Mouse (Mus musculus) lung, postnatal 0 days (tissue): Measurements from ENCODE around the gene Bcar3. TPM values are rescaled to one million over a fixed set of nuclear protein-coding genes. Genes with fewer than 3 reads are reported as not detected.
"Not testable (repeated sequence)": the region's sequence is repeated elsewhere in the genome, so short reads cannot be mapped to it uniquely, and the experiment has no call there.

Experiments used
- ATAC-seq: fragments of 200-750 bp; cut with Nextera tagmentation; 2 replicates; pipeline ENCODE4 v1.8.0; 2017; ENCODE audit warnings: moderate library complexity
- DNase-seq: peaks from one replicate; pipeline ENCODE4 v3.0.0-alpha.2; 2016; ENCODE audit warnings: low spot score
- H3K27ac ChIP-seq: fragments of 300-500 bp; sonication (generic); 2 replicates; pipeline ENCODE4 v1.5.1; 2014; ENCODE audit warnings: antibody characterized with exemption, mild to moderate bottlenecking, low read length, mixed read lengths
- H3K27me3 ChIP-seq: fragments of 300-500 bp; sonication (generic); replicated peaks from 2 replicates; pipeline ENCODE4 v1.6.1; 2014; ENCODE audit warnings: low read length, mixed read lengths; ENCODE audit not compliant: insufficient read depth
- H3K36me3 ChIP-seq: fragments of 300-500 bp; sonication (generic); 2 replicates; pipeline ENCODE4 v1.6.1; 2014; ENCODE audit warnings: low read length, mixed read lengths; ENCODE audit not compliant: insufficient read depth
- H3K4me1 ChIP-seq: fragments of 300-500 bp; sonication (generic); 2 replicates; pipeline ENCODE4 v1.6.1; 2014; ENCODE audit warnings: antibody characterized with exemption, low read depth, low read length, mixed read lengths; ENCODE audit not compliant: insufficient read depth
- H3K4me2 ChIP-seq: fragments of 300-500 bp; sonication (generic); replicated peaks from 2 replicates; pipeline ENCODE4 v1.6.1; 2014; ENCODE audit warnings: low read depth, mild to moderate bottlenecking, low read length, moderate library complexity, mixed read lengths
- H3K4me3 ChIP-seq: fragments of 300-500 bp; sonication (generic); 2 replicates; pipeline ENCODE4 v1.5.1; 2014; ENCODE audit warnings: low read depth, low read length
- H3K9ac ChIP-seq: fragments of 300-500 bp; sonication (generic); replicated peaks from 2 replicates; pipeline ENCODE4 v1.6.1; 2014; ENCODE audit warnings: low read depth, mild to moderate bottlenecking
- H3K9me3 ChIP-seq: fragments of 300-500 bp; sonication (generic); 2 replicates; pipeline ENCODE4 v1.6.1; 2016; ENCODE audit warnings: low read length, mixed read lengths
- CTCF ChIP-seq: IDR thresholded peaks from 2 replicates; pipeline ENCODE4 v1.5.1; 2016; ENCODE audit warnings: antibody characterized with exemption, mild to moderate bottlenecking
- EP300 ChIP-seq: IDR thresholded peaks from 2 replicates; pipeline ENCODE4 v1.6.1; 2016; ENCODE audit warnings: antibody characterized with exemption, mild to moderate bottlenecking, control low read depth
- WGBS: fragments of 180-500 bp; shearing (Covaris S2); extraction: QIAGEN DNeasy Blood & Tissue Kit; methylation state at CpG from one replicate; pipeline ENCODE4 v1.1.7; 2014; 5-methylcytosine and 5-hydroxymethylcytosine counted together
- polyA plus RNA-seq: library from polyadenylated mRNA; unstranded; fragments of >200 nt; fragmentation: Nextera tagmentation; extraction: Ambion mirVana; gene quantifications from 2 replicates; pipeline ENCODE4 v1.2.1, GENCODE M21; 2015

Gene Bcar3
- polyA plus RNA-seq, 1 experiment from 2014 or later = 38.3 TPM

- DNase-seq (no peak), ATAC-seq (no peak)
Observed at GRCm38 (mm10) chr3:122380776-122381175, 86.8 kb downstream of the Bcar3 start.

GRCm38 (mm10) chr3:122381591-122381990, 87.7 kb downstream of the Bcar3 start:
- H3K9ac ChIP-seq = no peak overlapping the region
- no peaks in the 10 kb centered on the region for H3K9me3 ChIP-seq
- WGBS = 82% methylated on average over 3 of the region's 3 CpGs
- H3K27me3 ChIP-seq = no peaks in the 10 kb centered on the region
- no peak overlapping the region for H3K4me2 ChIP-seq
- no peak for DNase-seq
- H3K4me1 ChIP-seq = no peaks in the 10 kb centered on the region
- no peaks in the 10 kb centered on the region for H3K36me3 ChIP-seq
- H3K4me3 ChIP-seq = no peak overlapping the region
- TF ChIP-seq CTCF = no peak
- TF ChIP-seq EP300 = no peak
- H3K27ac ChIP-seq = no peak overlapping the region
- ATAC-seq = no peak

More at GRCm38 (mm10) chr3:122380776-122381175, 86.8 kb downstream of the Bcar3 start:
- Histone ChIP-seq H3K27ac (no peak overlapping the region), H3K27me3 (no peaks in the 10 kb centered on the region), H3K4me2 (no peak overlapping the region), H3K4me3 (no peak overlapping the region), H3K9ac (no peak overlapping the region), H3K4me1 (no peaks in the 10 kb centered on the region), H3K36me3 (no peaks in the 10 kb centered on the region), H3K9me3 (no peaks in the 10 kb centered on the region)
- WGBS = 71% methylated on average over 5 of the region's 5 CpGs
- no peak for TF ChIP-seq CTCF
- no peak for TF ChIP-seq EP300

- no peak overlapping the region for H3K4me2 ChIP-seq
- H3K9ac ChIP-seq = no peak overlapping the region
- 91% methylated on average over 5 of the region's 5 CpGs for WGBS
- no peak overlapping the region for H3K27ac ChIP-seq
- H3K9me3 ChIP-seq = no peaks in the 10 kb centered on the region
- H3K4me3 ChIP-seq = no peak overlapping the region
- no peaks in the 10 kb centered on the region for H3K27me3 ChIP-seq
- H3K36me3 ChIP-seq = no peaks in the 10 kb centered on the region
- ATAC-seq = no peak
- H3K4me1 ChIP-seq = no peaks in the 10 kb centered on the region
- TF ChIP-seq EP300 (no peak), CTCF (no peak)
- DNase-seq = no peak
Observed at GRCm38 (mm10) chr3:122386444-122386843, 92.5 kb downstream of the Bcar3 start.

DNA sequence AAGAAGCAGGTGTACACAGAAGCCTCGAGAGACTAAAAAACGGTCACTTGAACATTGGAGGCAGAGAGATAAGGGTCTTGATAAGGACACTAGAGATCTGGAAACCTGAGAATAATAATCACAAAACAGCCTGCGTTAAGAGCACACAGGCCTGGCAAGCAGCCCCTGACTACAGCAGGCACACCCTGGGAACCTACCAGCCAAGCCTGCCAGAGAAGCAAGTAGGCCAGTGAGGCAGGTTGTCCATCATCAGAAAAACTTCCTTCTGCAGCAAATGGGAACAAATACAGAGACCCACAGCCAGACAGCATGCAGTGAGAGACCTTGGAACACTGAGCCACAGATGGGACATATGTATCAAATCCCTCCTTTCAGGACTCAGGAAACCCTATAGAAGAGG, 93.8 kb downstream of the Bcar3 start:
- Histone ChIP-seq H3K9me3 (no peaks in the 10 kb centered on the region), H3K4me1 (no peaks in the 10 kb centered on the region), H3K36me3 (no peaks in the 10 kb centered on the region), H3K9ac (no peak overlapping the region), H3K27me3 (no peaks in the 10 kb centered on the region), H3K4me2 (no peak overlapping the region), H3K4me3 (no peak overlapping the region), H3K27ac (no peak overlapping the region)
- no peak for DNase-seq
- ATAC-seq = no peak
- WGBS = 32% methylated on average over 3 of the region's 3 CpGs
- TF ChIP-seq CTCF = no peak
- TF ChIP-seq EP300 = no peak

DNA sequence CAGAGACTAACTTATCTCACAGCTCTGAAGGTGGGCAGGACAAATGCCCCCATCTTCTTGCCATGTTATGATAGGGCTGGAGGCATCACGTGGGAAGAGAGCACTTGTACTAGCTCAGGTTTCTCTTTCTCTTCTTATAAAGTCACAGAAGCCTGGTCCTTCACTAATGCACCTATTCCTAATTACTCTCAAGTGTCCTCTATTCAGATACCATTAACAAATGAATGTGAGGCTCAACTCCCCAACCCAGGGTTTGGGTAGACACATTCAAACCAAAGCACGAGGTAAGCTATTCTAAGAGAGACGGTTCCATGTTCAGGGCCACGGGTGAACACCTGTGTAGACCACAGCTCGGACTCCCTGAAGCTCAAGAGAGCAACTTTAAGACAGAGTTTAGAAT, 96.0 kb downstream of the Bcar3 start:
- Histone ChIP-seq H3K27ac (no peak overlapping the region), H3K4me1 (no peaks in the 10 kb centered on the region), H3K9me3 (no peaks in the 10 kb centered on the region), H3K27me3 (no peaks in the 10 kb centered on the region), H3K4me3 (no peak overlapping the region), H3K4me2 (no peak overlapping the region), H3K36me3 (no peaks in the 10 kb centered on the region), H3K9ac (no peak overlapping the region)
- TF ChIP-seq EP300 (no peak), CTCF (no peak)
- ATAC-seq (no peak), DNase-seq (no peak)
- 86% methylated on average over 5 of the region's 5 CpGs for WGBS

DNA sequence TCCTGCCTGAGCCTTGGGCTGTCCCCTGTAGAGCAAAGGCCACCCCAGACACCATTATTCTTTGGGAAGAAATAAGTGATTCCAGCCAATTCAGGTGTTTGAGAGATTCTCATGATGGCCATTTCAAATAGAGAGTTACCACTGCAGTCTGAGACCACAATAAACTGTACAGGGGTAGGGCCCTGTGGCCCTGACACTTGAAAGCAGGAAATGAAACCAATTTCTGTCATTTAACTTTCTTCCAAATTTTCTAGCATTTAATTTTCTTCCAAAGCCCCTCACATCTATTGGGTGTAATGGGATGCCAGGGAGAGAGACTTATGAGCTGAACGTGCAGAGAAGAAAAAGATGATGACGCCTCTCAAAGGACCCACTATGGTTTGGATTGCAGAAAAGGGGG, 97.2 kb downstream of the Bcar3 start:
- DNase-seq = no peak
- no peak overlapping the region for H3K9ac ChIP-seq
- WGBS = 92% methylated on average over 2 of the region's 2 CpGs
- ATAC-seq = no peak
- H3K4me1 ChIP-seq = no peaks in the 10 kb centered on the region
- no peak overlapping the region for H3K4me2 ChIP-seq
- no peaks in the 10 kb centered on the region for H3K27me3 ChIP-seq
- H3K4me3 ChIP-seq = no peak overlapping the region
- H3K27ac ChIP-seq = no peak overlapping the region
- TF ChIP-seq CTCF (no peak), EP300 (no peak)
- no peaks in the 10 kb centered on the region for H3K36me3 ChIP-seq
- H3K9me3 ChIP-seq = no peaks in the 10 kb centered on the region

GRCm38 (mm10) chr3:122391816-122392215, 97.9 kb downstream of the Bcar3 start:
- TF ChIP-seq EP300 (peak; percentile 90), CTCF (no peak)
- Histone ChIP-seq H3K27ac (peak overlapping the region; percentile 26; the same call in 1 of the 2 replicates), H3K4me1 (no peaks in the 10 kb centered on the region), H3K36me3 (no peaks in the 10 kb centered on the region), H3K4me3 (no peak overlapping the region), H3K4me2 (no peak overlapping the region), H3K27me3 (no peaks in the 10 kb centered on the region), H3K9me3 (no peaks in the 10 kb centered on the region), H3K9ac (no peak overlapping the region)
- WGBS = 38% methylated on average over 12 of the region's 12 CpGs
- DNase-seq = peak; percentile 74
- peak; percentile 91 for ATAC-seq

- H3K27ac ChIP-seq = 0 out of 2 replicates have a peak overlapping the region, but pooled peaks have one; percentile 32
- not testable (repeated sequence) for H3K9me3 ChIP-seq, H3K4me3 ChIP-seq, ATAC-seq, H3K27me3 ChIP-seq, H3K9ac ChIP-seq, H3K4me2 ChIP-seq, H3K4me1 ChIP-seq, H3K36me3 ChIP-seq
- peak; percentile 35 for DNase-seq
- 45% methylated on average over 4 of the region's 4 CpGs for WGBS
Observed at GRCm38 (mm10) chr3:122393411-122393810, 99.5 kb downstream of the Bcar3 start.
